Mouse (Mus musculus) small intestine, adult 2 months (tissue): ENCODE data around the gene Paqr7.

Experiments used
- CTCF ChIP-seq: fragments of 200-500 bp; IDR thresholded peaks from 2 replicates; pipeline ENCODE4 v1.5.1; 2012; ENCODE audit warnings: low read depth, mild to moderate bottlenecking, control low read depth, inconsistent platforms, low read length, moderate library complexity, mixed read lengths; ENCODE audit not compliant: insufficient replicate concordance, insufficient read length; ENCODE audit errors: extremely low read depth
- POLR2A ChIP-seq: fragments of 200-500 bp; IDR thresholded peaks from 2 replicates; pipeline ENCODE4 v1.6.1; 2012; ENCODE audit warnings: low read depth, mild to moderate bottlenecking, control low read depth, inconsistent platforms, low read length, moderate library complexity

- TF ChIP-seq CTCF (no peak), POLR2A (no peak)
Measured at GRCm38 (mm10) chr4:134506713-134507112, 10.2 kb downstream of the Paqr7 start.
